Mouse (Mus musculus) olfactory bulb, adult 2 months (tissue): ENCODE measurements around the gene Prss46. TPM values are rescaled to one million over a fixed set of nuclear protein-coding genes. Genes with fewer than 3 reads are reported as not detected.

Experiments
- H3K27ac ChIP-seq: fragments of 200-500 bp; 2 replicates; pipeline ENCODE4 v1.5.1; 2012; ENCODE audit warnings: low read depth, low read length; ENCODE audit not compliant: insufficient read depth
- H3K4me1 ChIP-seq: fragments of 200-500 bp; 2 replicates; pipeline ENCODE4 v1.6.1; 2012; ENCODE audit warnings: low read length; ENCODE audit not compliant: control insufficient read depth, insufficient read depth
- H3K4me3 ChIP-seq: fragments of 200-500 bp; 2 replicates; pipeline ENCODE4 v1.5.1; 2012; ENCODE audit warnings: mild to moderate bottlenecking, low read depth, low read length, moderate library complexity; ENCODE audit not compliant: insufficient read depth
- CTCF ChIP-seq: fragments of 200-500 bp; IDR thresholded peaks from 2 replicates; pipeline ENCODE4 v1.5.1; 2012; ENCODE audit warnings: low read depth, mild to moderate bottlenecking, low read length, moderate library complexity; ENCODE audit not compliant: insufficient read depth
- POLR2A ChIP-seq: fragments of 200-500 bp; IDR thresholded peaks from 2 replicates; pipeline ENCODE4 v1.6.1; 2012; ENCODE audit warnings: mild to moderate bottlenecking, low read depth, low read length, moderate library complexity; ENCODE audit not compliant: insufficient read depth
- WGBS: fragments of 180-500 bp; shearing (Covaris S2); methylation state at CpG from one replicate; pipeline ENCODE4 v1.1.7; 2018; 5-methylcytosine and 5-hydroxymethylcytosine counted together
- polyA plus RNA-seq: library from polyadenylated mRNA; stranded (reverse); fragments of >200 nt; gene quantifications from 2 replicates; pipeline ENCODE4 v1.2.4, GENCODE M21; 2012; ENCODE audit warnings: low replicate concordance; ENCODE audit not compliant: missing spikeins, insufficient read depth, insufficient read length

Prss46 gene
- polyA plus RNA-seq, 1 experiment, result not detected

DNA sequence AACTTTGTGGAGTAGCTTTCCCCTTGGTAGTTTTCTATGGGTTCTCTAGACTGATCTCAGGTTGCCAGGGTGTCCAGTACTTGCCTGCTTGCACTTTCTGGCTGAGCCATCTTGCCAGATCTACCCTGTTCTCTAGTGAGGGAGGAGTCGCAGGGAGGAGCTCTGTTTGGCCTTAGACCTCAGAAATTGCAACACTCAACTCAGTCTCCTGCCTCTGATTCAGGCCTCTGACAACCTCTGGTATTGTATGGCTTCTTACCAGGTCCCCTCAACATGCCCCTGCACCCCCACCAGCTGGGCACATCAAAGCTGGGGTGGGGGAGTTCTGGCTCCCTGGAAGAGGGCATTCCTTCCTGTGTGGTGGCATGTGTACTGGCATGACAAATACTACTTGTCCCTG lies 33.0 kb downstream of the Prss46 start:
- peaks cover 22% of the 10 kb centered on the region for H3K4me1 ChIP-seq
- no peak overlapping the region for H3K4me3 ChIP-seq
- WGBS, result 75% methylated on average over 1 of the region's 1 CpGs
- TF ChIP-seq CTCF, result no peak
- TF ChIP-seq POLR2A, result no peak
- no peak overlapping the region for H3K27ac ChIP-seq

DNA sequence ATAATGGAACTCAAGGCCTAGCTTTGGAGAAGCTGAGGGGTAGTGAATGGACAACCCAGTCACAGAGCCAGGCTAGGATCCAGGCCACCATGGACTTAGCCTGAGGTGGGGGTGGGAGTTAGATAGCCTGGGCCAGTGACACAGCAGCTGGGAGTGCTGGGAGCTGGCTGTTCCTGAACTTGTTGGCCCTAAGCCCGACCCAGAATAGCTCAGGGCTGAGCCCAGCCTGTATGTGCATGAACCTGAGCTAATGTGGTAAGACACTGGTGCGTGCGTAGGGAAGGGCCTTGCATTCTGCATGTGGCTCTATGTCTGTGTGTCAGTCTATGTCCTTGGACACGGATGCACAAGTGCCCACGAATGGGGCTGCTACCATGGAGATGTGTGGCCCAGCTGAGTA lies 33.6 kb downstream of the Prss46 start:
- peaks cover 22% of the 10 kb centered on the region for H3K4me1 ChIP-seq
- TF ChIP-seq POLR2A (no peak), CTCF (no peak)
- WGBS, result 82% methylated on average over 5 of the region's 5 CpGs
- no peak overlapping the region for H3K27ac ChIP-seq
- no peak overlapping the region for H3K4me3 ChIP-seq

DNA sequence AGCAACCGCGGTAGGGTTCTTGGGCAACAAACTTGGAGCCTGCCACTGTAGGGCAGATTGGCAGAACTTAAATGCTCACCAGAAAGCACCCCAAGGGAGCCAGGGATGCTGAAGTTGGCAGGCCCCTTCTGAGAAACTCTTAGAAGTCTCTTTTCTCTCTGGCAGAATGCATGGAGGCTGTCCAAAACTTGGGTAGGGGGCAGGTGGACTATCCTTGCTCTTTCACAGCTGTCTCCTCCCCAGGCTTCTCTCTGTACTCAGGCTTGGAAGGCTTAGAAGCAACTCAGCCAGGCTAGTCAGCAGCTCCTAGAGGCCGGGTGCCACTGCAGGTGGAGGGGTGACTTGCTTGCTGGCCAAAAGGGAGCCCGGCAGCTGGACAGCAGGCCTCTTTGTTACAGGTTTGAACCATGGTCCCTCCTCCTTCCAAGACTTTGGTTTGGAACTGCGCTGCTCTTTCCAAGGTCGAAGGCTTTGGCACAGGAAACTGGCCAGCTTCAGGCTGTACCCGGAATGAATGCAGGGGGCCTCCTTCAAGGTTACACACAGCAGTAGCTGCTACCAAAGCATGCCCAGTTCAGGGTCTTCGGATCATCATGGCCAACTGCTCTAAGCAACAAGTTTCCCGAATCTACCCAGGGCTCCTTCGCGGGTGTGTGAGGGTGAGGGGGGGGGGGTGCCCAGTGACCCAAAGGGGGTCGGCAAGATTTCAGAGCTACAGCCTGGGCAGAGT lies 35.0 kb downstream of the Prss46 start, which contains the start of gene Als2cl:
TSS of gene Als2cl (plus strand) at position 680 of the 730 bp plus-strand sequence.
- WGBS, result 25% methylated on average over 12 of the region's 12 CpGs
- TF ChIP-seq POLR2A (no peak), CTCF (no peak)
- H3K4me1 ChIP-seq, result peaks cover 13% of the 10 kb centered on the region
- 0 out of 2 replicates have a peak within 1 kb of the TSS, but pooled peaks have one; percentile 21 for H3K27ac ChIP-seq
- H3K4me3 ChIP-seq, result peak within 1 kb of the TSS; percentile 46

DNA sequence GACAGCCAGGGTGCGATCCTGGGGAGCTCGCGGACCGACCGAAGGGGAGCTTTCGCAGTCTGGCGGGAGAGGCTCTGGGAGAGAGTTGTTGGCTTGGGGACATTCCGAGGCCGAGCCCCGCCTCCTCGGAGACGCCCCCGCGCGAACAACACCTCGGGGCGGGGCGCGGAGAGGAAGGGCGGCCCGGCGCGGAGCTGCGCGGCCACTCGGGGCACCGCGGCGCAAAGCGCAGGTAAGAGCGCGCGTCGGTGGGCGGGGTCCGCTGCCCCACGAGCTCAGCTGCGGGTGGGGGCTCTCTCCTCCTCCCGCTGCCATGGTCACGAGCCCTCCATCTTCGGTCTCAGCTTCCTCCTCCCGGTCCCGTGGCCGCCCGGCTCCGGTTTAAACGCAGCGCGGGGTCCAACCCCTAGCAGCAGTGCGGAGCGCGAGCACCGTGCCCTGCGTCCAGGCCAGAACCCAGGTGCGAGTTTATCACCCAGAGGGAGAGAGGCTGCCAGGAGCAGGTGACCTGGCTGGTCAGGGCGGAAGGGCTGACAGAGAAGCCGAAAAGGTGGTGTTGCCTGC lies 35.8 kb downstream of the Prss46 start, which contains the start of gene Tmie:
TSS of gene Tmie (minus strand) at position 116 of the 564 bp plus-strand sequence.
- Histone ChIP-seq H3K4me3 (peak within 1 kb of the TSS; percentile 46), H3K4me1 (peaks cover 13% of the 10 kb centered on the region), H3K27ac (0 out of 2 replicates have a peak within 1 kb of the TSS, but pooled peaks have one; percentile 21)
- 1% methylated on average over 57 of the region's 57 CpGs for WGBS
- no peak for TF ChIP-seq POLR2A
- TF ChIP-seq CTCF, result no peak

DNA sequence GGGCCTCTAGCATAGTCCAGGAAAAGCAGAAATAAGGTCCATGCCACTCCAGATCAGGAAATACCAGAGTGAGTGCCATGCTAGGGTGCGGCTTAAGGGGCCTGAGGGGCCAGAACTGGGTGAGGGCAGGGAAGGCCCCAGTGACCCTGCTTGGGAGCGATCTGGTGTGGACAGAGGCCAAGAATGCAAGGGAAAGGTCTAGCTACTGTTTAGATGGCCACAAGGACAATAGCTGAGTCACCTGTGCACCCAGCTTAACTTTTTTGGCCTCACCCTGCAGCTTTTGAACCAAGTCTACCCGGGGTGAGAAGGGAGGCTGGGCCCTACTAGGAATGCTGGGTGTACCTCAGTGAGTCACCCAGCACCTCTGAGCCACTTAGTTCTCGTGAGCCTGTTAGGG lies 36.5 kb downstream of the Prss46 start:
- TF ChIP-seq POLR2A (no peak), CTCF (no peak)
- H3K27ac ChIP-seq, result no peak overlapping the region
- H3K4me3 ChIP-seq, result peak overlapping the region; percentile 46; the same call in 1 of the 2 replicates
- WGBS, result 69% methylated on average over 4 of the region's 4 CpGs
- H3K4me1 ChIP-seq, result peaks cover 13% of the 10 kb centered on the region

DNA sequence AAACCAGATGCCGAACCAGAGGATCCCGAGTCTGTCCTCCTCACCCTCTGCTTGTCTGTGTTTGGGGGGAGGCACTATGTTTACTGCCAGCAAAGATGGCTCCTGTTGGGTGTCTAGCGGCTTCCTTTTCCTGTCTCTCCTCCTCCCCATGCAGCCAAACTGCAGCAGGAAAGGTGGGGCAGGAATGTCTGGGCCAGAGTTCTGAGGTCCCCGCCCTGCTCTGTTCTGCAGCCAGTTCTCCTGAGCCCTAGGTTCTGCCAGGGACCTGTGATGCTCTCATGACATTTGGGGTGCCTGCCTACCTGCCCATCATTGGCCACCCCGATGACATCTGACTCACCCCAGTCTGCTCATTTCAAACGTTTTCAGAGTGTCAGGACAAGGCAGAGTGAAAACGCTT lies 37.6 kb downstream of the Prss46 start:
- H3K27ac ChIP-seq, result no peak overlapping the region
- peaks cover 13% of the 10 kb centered on the region for H3K4me1 ChIP-seq
- TF ChIP-seq CTCF (no peak), POLR2A (no peak)
- WGBS, result 89% methylated on average over 7 of the region's 7 CpGs
- H3K4me3 ChIP-seq, result no peak overlapping the region

DNA sequence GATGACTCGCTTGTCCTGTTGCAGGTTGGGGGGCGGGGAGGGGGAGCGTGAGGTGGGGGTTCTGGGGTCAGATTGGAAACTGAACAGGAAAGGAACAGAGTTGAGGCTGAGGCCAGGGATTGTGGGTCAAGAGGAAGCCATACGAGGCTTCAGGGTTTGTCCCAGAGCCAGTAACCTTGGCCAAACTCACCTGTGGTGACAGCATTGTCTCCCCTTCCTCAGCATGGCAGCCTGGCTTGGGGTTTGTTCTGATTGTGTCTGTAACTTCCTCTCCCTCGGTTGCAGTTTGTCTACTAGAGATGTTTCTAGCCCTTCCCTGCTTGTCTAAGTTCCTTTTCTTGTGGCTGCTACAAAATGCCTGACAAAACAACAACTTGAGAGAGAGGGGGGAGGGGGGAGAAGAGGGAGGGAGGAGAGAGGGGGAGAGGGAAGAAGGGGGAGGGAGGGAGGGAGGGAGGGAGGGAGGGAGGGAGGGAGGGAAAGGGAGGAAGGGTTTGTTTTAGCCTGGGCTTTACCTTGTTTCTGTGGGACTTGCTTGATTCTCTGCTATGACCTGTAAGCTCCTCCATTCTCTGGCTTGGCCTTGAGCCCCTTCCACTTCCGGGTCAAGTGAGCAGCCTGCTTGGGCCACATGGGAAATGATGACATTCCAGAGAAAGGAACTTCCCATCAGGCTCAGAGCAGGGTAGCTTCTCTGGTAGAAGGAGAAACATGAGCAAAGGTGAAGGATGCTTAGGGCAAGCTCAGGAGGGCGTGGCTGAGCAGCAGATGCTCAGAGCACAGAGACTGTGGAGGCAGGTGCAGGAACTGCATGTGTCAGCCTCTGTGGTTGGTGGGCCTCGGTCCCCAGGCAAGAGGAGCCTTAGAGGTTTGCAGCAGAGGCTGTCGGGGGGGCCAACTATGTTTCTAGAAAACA lies 43.3 kb downstream of the Prss46 start:
- Histone ChIP-seq H3K4me1 (0 out of 2 replicates have a peak, but pooled peaks cover 3% of the 10 kb centered on the region), H3K27ac (no peak overlapping the region), H3K4me3 (no peak overlapping the region)
- WGBS, result 66% methylated on average over 9 of the region's 9 CpGs
- TF ChIP-seq POLR2A, result no peak
- TF ChIP-seq CTCF, result no peak

DNA sequence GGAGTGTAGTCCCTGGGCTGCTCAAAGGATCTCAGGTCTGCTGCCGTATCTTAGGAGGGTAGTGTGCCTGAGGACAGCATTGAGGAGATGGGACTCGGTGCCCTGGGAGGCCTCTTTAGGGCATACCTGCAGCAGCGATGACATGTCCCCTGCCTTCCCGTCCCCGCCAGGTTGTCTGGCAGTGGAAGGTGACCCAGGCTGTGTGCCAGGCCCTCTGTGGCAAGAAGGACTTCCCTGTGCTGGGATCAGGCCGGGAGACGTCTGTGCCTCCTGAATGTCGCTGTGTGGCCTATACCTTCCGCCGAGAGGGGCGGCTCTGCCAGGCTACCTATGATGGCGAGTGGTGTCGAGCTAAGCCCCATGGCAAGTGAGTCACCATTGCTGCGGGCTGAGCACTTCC lies 44.6 kb downstream of the Prss46 start:
- 94% methylated on average over 14 of the region's 14 CpGs for WGBS
- TF ChIP-seq POLR2A, result no peak
- H3K4me1 ChIP-seq, result 0 out of 2 replicates have a peak, but pooled peaks cover 3% of the 10 kb centered on the region
- H3K4me3 ChIP-seq, result no peak overlapping the region
- no peak overlapping the region for H3K27ac ChIP-seq
